Mouse (Mus musculus): ENCODE measurements around the gene Lats2. TPM values are rescaled to one million over a fixed set of nuclear protein-coding genes. Genes with fewer than 3 reads are reported as not detected.
"Not testable (repeated sequence)": the region's sequence is repeated elsewhere in the genome, so short reads cannot be mapped to it uniquely, and the experiment has no call there.

Gene Lats2
- polyA plus RNA-seq, 1 experiment from 2014 or later, result 25.3 TPM

DNA sequence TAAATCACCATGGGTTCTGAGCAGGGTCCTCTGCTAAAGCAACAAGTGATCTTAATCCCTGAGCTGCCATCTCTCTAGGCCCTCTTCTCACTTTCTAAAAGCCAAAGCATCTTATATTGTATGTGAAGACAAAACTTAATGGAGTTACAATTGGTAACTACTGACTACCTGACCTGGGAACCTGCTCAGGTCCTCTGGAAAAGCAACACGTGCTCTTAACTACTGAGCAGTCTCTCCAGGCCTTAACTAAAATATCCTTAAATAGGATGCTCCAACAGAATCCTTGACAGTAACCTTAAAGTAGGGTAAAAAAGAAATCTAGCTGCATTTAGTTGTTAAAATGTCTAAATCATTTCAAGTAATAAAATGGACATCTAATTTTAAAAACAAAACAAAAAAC, 94.6 kb downstream of the Lats2 start:
- Histone ChIP-seq H3K9me3 (no peaks in the 10 kb centered on the region), H3K36me3 (no peaks in the 10 kb centered on the region), H3K27me3 (no peaks in the 10 kb centered on the region), H3K27ac (no peak overlapping the region), H3K9ac (peak overlapping the region; percentile 54), H3K4me2 (peak overlapping the region; percentile 81), H3K4me3 (peak overlapping the region; percentile 88), H3K4me1 (peaks cover 19% of the 10 kb centered on the region)
- WGBS, result 31% methylated on average over 1 of the region's 1 CpGs
- no peak for ATAC-seq (ENCODE audit: insufficient number of reproducible peaks, insufficient read depth, low FRiP score, low TSS enrichment, low read depth)

DNA sequence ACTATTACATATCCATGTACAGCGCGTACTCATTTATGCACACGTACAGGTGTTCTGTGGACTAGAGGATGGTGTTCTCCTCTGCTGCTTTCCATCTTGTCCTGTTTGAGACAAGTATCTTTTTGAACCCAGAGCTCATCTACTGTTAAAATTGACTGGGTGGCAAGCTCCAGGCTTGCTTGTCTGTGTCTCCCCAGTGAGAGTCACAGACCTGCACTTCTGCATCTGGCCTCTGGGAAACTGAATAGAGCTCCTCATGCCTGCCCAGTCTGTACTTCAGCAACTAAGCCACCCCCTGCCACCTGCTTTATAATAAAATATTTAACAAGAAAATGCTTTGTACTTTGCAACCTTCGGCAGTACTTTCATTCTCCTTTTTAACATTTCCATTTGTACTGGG, 99.9 kb downstream of the Lats2 start:
- peaks cover 9% of the 10 kb centered on the region; the same call in 1 of the 2 replicates for H3K4me1 ChIP-seq
- no peak overlapping the region for H3K9ac ChIP-seq
- no peak for ATAC-seq (ENCODE audit: insufficient number of reproducible peaks, insufficient read depth, low FRiP score, low TSS enrichment, low read depth)
- H3K27me3 ChIP-seq, result no peaks in the 10 kb centered on the region
- no peak overlapping the region for H3K4me3 ChIP-seq
- H3K27ac ChIP-seq, result no peak overlapping the region
- no peak overlapping the region for H3K4me2 ChIP-seq
- WGBS, result 97% methylated on average over 4 of the region's 4 CpGs
- H3K36me3 ChIP-seq, result no peaks in the 10 kb centered on the region
- no peaks in the 10 kb centered on the region for H3K9me3 ChIP-seq

DNA sequence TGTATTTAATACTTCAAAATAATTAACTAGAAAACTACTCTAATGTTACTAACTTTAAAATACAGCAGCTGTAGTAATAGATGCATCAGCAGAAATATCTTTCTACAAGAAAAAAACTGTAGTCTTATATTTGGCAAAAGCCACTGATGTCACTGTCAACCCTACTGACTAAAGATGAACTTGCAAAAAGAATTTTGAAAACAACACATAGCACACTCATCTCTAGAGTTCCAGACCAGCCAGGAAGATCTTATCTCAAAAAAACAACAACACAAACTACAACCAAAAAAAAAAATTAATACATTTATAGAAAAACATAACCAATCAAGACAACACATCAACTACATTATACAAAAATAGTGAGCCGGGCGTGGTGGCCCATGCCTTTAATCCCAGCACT, 100.7 kb downstream of the Lats2 start:
- H3K27me3 ChIP-seq, result no peaks in the 10 kb centered on the region
- H3K4me2 ChIP-seq, result no peak overlapping the region
- no peak overlapping the region for H3K4me3 ChIP-seq
- H3K36me3 ChIP-seq, result no peaks in the 10 kb centered on the region
- no peaks in the 10 kb centered on the region for H3K9me3 ChIP-seq
- WGBS, result 97% methylated on average over 2 of the region's 2 CpGs
- no peak for ATAC-seq (ENCODE audit: insufficient number of reproducible peaks, insufficient read depth, low FRiP score, low TSS enrichment, low read depth)
- H3K27ac ChIP-seq, result no peak overlapping the region
- peaks cover 2% of the 10 kb centered on the region; the same call in 1 of the 2 replicates for H3K4me1 ChIP-seq
- no peak overlapping the region for H3K9ac ChIP-seq

DNA sequence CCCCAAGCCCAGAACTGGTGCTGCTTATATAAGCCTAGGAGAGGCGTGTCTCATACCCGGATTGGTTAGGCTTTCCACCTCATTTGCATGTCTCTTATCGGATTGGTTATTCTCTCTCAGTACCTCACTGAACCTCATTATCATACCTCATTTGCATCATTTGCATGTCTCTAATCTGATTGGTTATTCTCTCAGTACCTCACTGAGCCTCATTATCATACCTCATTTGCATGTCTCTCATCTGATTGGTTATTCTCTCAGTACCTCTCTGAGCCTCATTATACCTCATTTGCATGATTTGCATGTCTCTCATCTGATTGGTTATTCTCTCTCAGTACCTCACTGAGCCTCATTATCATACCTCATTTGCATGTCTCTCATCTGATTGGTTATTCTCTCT, 101.7 kb downstream of the Lats2 start:
- H3K4me3 ChIP-seq; H3K9me3 ChIP-seq; H3K4me1 ChIP-seq; ATAC-seq (ENCODE audit: insufficient number of reproducible peaks, insufficient read depth, low FRiP score, low TSS enrichment, low read depth); H3K36me3 ChIP-seq; H3K27ac ChIP-seq; H3K9ac ChIP-seq; H3K27me3 ChIP-seq; H3K4me2 ChIP-seq: not testable (repeated sequence)
- WGBS, result 97% methylated on average over 3 of the region's 3 CpGs

DNA sequence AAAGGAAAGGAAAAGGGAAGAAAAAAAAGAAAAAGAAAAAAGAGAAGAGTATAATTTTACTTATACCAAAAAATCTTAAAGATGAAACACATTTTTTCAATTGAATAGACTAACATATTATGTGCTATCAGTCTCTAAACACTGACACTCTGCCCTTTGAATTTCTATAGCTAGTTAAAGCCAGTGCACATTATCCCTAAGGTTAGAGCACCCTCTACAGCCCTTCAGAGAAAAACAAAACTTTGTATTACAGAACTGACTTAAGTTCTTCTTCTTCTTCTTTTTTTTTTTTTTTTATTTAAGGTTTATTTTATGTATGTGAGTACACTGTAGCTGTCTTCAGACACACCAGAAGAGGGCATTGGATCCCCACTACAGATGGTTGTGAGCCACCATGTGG, 108.7 kb downstream of the Lats2 start:
- H3K27ac ChIP-seq, result no peak overlapping the region
- H3K4me2 ChIP-seq, result no peak overlapping the region
- H3K9me3 ChIP-seq, result no peaks in the 10 kb centered on the region
- H3K4me3 ChIP-seq, result no peak overlapping the region
- H3K27me3 ChIP-seq, result no peaks in the 10 kb centered on the region
- no peaks in the 10 kb centered on the region for H3K36me3 ChIP-seq
- H3K4me1 ChIP-seq, result 0 out of 2 replicates have a peak, but pooled peaks cover 4% of the 10 kb centered on the region
- ATAC-seq (ENCODE audit: insufficient number of reproducible peaks, insufficient read depth, low FRiP score, low TSS enrichment, low read depth), result no peak
- no peak overlapping the region for H3K9ac ChIP-seq

DNA sequence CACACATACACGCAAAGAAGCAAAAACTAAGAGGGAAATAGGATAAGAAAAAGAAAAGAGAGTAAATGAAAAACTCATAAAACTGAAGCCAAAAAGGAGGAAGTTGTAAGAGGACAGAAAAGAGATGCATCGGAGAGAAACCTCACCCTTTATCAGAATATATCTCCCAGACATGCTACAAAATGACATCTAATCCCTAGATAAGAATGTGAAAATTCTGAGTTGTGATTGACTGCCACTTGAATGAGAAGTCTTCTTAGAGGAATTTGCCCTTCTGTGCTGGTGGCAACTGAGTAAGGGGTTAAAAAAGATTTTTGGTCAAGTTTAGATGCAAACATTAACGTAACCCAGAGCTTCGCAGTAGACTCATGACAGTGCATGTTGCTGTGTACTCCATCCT, 112.0 kb downstream of the Lats2 start:
- Histone ChIP-seq H3K27me3 (no peaks in the 10 kb centered on the region), H3K4me3 (no peak overlapping the region), H3K27ac (no peak overlapping the region), H3K9ac (no peak overlapping the region), H3K9me3 (no peaks in the 10 kb centered on the region), H3K36me3 (0 out of 2 replicates have a peak, but pooled peaks cover 5% of the 10 kb centered on the region), H3K4me2 (no peak overlapping the region), H3K4me1 (0 out of 2 replicates have a peak, but pooled peaks cover 4% of the 10 kb centered on the region)
- ATAC-seq (ENCODE audit: insufficient number of reproducible peaks, insufficient read depth, low FRiP score, low TSS enrichment, low read depth), result no peak
- 55% methylated on average over 4 of the region's 4 CpGs for WGBS

Small RNAs within 50 kb of the gene (microRNA-seq; reads per million reads assigned to microRNA genes)
- not detected for gene Mir3077

Other genes starting within 250 kb of the Lats2 start
- 3.5 and 4.5 TPM in 2 replicates for gene Il17d, start 233.6 kb downstream of the Lats2 start, polyA plus RNA-seq (2015; fragmentation: Nextera tagmentation; extraction: Ambion mirVana)
- gene Eef1akmt1, start 186.8 kb downstream of the Lats2 start, polyA plus RNA-seq (2015; fragmentation: Nextera tagmentation; extraction: Ambion mirVana), result 100 and 108 TPM in 2 replicates
- 24.4 and 26.0 TPM in 2 replicates for gene Xpo4, start 93.0 kb downstream of the Lats2 start, polyA plus RNA-seq (2015; fragmentation: Nextera tagmentation; extraction: Ambion mirVana)
- gene Gm49361, start 12.3 kb downstream of the Lats2 start, polyA plus RNA-seq (2015; fragmentation: Nextera tagmentation; extraction: Ambion mirVana), result not detected in 2 replicates
- gene Sap18, start 39.8 kb upstream of the Lats2 start, polyA plus RNA-seq (2015; fragmentation: Nextera tagmentation; extraction: Ambion mirVana), result 27.4 and 35.4 TPM in 2 replicates
- 39.0 and 40.2 TPM in 2 replicates for gene Ska3, start 67.8 kb upstream of the Lats2 start, polyA plus RNA-seq (2015; fragmentation: Nextera tagmentation; extraction: Ambion mirVana)
- 142 and 147 TPM in 2 replicates for gene Mrpl57, start 67.8 kb upstream of the Lats2 start, polyA plus RNA-seq (2015; fragmentation: Nextera tagmentation; extraction: Ambion mirVana)
- gene Zdhhc20, start 131.9 kb upstream of the Lats2 start, polyA plus RNA-seq (2015; fragmentation: Nextera tagmentation; extraction: Ambion mirVana), result 83.3 and 85.5 TPM in 2 replicates
- gene Micu2, start 240.9 kb upstream of the Lats2 start, polyA plus RNA-seq (2015; fragmentation: Nextera tagmentation; extraction: Ambion mirVana), result 96.5 and 103 TPM in 2 replicates

Data from embryonic facial prominence, embryonic 13.5 days (tissue).